Mouse (Mus musculus) hindbrain, embryonic 14.5 days (tissue): Measurements from ENCODE around the gene Haghl. TPM values are rescaled to one million over a fixed set of nuclear protein-coding genes. Genes with fewer than 3 reads are reported as not detected.

Experiments
- ATAC-seq: fragments of 200-750 bp; cut with Nextera tagmentation; 2 replicates; pipeline ENCODE4 v1.8.0; 2017; ENCODE audit warnings: moderate number of reproducible peaks, mild to moderate bottlenecking, moderate TSS enrichment, moderate library complexity; ENCODE audit not compliant: low FRiP score
- DNase-seq: peaks from one replicate; pipeline ENCODE4 v3.0.0-alpha.2; 2015; ENCODE audit warnings: low spot score
- H3K27ac ChIP-seq: fragments of 300-500 bp; sonication (generic); 2 replicates; pipeline ENCODE4 v1.5.1; 2014; ENCODE audit warnings: mild to moderate bottlenecking, moderate library complexity
- H3K27me3 ChIP-seq: fragments of 300-500 bp; sonication (generic); 2 replicates; pipeline ENCODE4 v1.6.1; 2014; ENCODE audit warnings: mild to moderate bottlenecking, low read length, mixed read lengths; ENCODE audit not compliant: control insufficient read depth, insufficient read depth
- H3K36me3 ChIP-seq: fragments of 300-500 bp; sonication (generic); replicated peaks from 2 replicates; pipeline ENCODE4 v1.6.1; 2014; ENCODE audit not compliant: control insufficient read depth, insufficient read depth
- H3K4me1 ChIP-seq: fragments of 300-500 bp; sonication (generic); replicated peaks from 2 replicates; pipeline ENCODE4 v1.6.1; 2014; ENCODE audit warnings: antibody characterized with exemption, low read length, mixed read lengths; ENCODE audit not compliant: control insufficient read depth, insufficient read depth
- H3K4me2 ChIP-seq: fragments of 300-500 bp; sonication (generic); replicated peaks from 2 replicates; pipeline ENCODE4 v1.6.1; 2014; ENCODE audit warnings: mild to moderate bottlenecking, moderate library complexity
- H3K4me3 ChIP-seq: fragments of 300-500 bp; sonication (generic); replicated peaks from 2 replicates; pipeline ENCODE4 v1.5.1; 2014; ENCODE audit warnings: mild to moderate bottlenecking, low read length
- H3K9ac ChIP-seq: fragments of 300-500 bp; sonication (generic); 2 replicates; pipeline ENCODE4 v1.6.1; 2014
- H3K9me3 ChIP-seq: fragments of 300-500 bp; sonication (generic); 2 replicates; pipeline ENCODE4 v1.6.1; 2016; ENCODE audit warnings: low read length; ENCODE audit not compliant: control insufficient read depth
- whole genome bisulfite sequencing: fragments of 180-500 bp; shearing (Covaris S2); extraction: QIAGEN DNeasy Blood & Tissue Kit; methylation state at CpG from one replicate; pipeline ENCODE4 v1.1.7; 2014; 5-methylcytosine and 5-hydroxymethylcytosine counted together
- polyA plus RNA-seq: library from polyadenylated mRNA; unstranded; fragments of >200 nt; fragmentation: Nextera tagmentation; extraction: Ambion mirVana; gene quantifications from 2 replicates; pipeline ENCODE4 v1.2.1, GENCODE M21; 2014

Haghl gene
- polyA plus RNA-seq, 1 experiment from 2014 or later: 138 TPM

- peaks cover 44% of the 10 kb centered on the region for H3K36me3 ChIP-seq
- peak; percentile 86 for DNase-seq
- peaks cover 11% of the 10 kb centered on the region; the same call in 1 of the 2 replicates for H3K27me3 ChIP-seq
- WGBS: under 1% methylated on average over 18 of the region's 18 CpGs
- peaks cover 32% of the 10 kb centered on the region for H3K4me1 ChIP-seq
- H3K27ac ChIP-seq: peak within 1 kb of the TSS; percentile 76
- peak within 1 kb of the TSS; percentile 82 for H3K9ac ChIP-seq
- peak; percentile 80 for ATAC-seq
- H3K9me3 ChIP-seq: no peaks in the 10 kb centered on the region
- peak within 1 kb of the TSS; percentile 99 for H3K4me2 ChIP-seq
- H3K4me3 ChIP-seq: peak within 1 kb of the TSS; percentile 68
Observed at GRCm38 (mm10) chr17:25823452-25823851, 38.0 kb upstream of the Haghl start, which contains the start of gene Wdr24. Wdr24 (plus strand) TSS chr17:25823627.

- 11% methylated on average over 46 of the region's 46 CpGs for WGBS
Observed at GRCm38 (mm10) chr17:25818851-25819780, 33.6 kb upstream of the Haghl start.

GRCm38 (mm10) chr17:25817662-25818061, 32.2 kb upstream of the Haghl start:
- DNase-seq: no peak
- H3K27ac ChIP-seq: no peak overlapping the region
- ATAC-seq: no peak
- peaks cover 9% of the 10 kb centered on the region for H3K4me1 ChIP-seq
- no peak overlapping the region for H3K4me3 ChIP-seq
- H3K9ac ChIP-seq: no peak overlapping the region
- H3K4me2 ChIP-seq: no peak overlapping the region
- 89% methylated on average over 11 of the region's 11 CpGs for WGBS
- peaks cover 22% of the 10 kb centered on the region; the same call in 1 of the 2 replicates for H3K27me3 ChIP-seq
- peaks cover 44% of the 10 kb centered on the region for H3K36me3 ChIP-seq
- H3K9me3 ChIP-seq: no peaks in the 10 kb centered on the region

More at GRCm38 (mm10) chr17:25818851-25819780, 33.6 kb upstream of the Haghl start:
- DNase-seq (no peak), ATAC-seq (no peak)
- Histone ChIP-seq H3K4me2 (no peak overlapping the region), H3K4me1 (peaks cover 4% of the 10 kb centered on the region), H3K4me3 (no peak overlapping the region), H3K9me3 (no peaks in the 10 kb centered on the region), H3K27me3 (peaks cover 22% of the 10 kb centered on the region; the same call in 1 of the 2 replicates), H3K36me3 (peaks cover 44% of the 10 kb centered on the region), H3K27ac (no peak overlapping the region), H3K9ac (no peak overlapping the region)

GRCm38 (mm10) chr17:25813471-25813870, 28.0 kb upstream of the Haghl start:
- Histone ChIP-seq H3K36me3 (peaks cover 25% of the 10 kb centered on the region), H3K9me3 (no peaks in the 10 kb centered on the region), H3K4me1 (peaks cover 25% of the 10 kb centered on the region), H3K9ac (peak overlapping the region; percentile 44), H3K27ac (no peak overlapping the region), H3K4me2 (peak overlapping the region; percentile 39), H3K27me3 (peaks cover 12% of the 10 kb centered on the region; the same call in 1 of the 2 replicates), H3K4me3 (0 out of 2 replicates have a peak overlapping the region, but pooled peaks have one; percentile 2)
- DNase-seq (peak; percentile 74), ATAC-seq (no peak)
- 3% methylated on average over 20 of the region's 20 CpGs for WGBS

- ATAC-seq: no peak
- Histone ChIP-seq H3K9ac (peak overlapping the region; percentile 99; the same call in 1 of the 2 replicates), H3K4me2 (peak overlapping the region; percentile 99), H3K27me3 (no peaks in the 10 kb centered on the region), H3K4me3 (peak overlapping the region; percentile 97; the same call in 1 of the 2 replicates), H3K4me1 (peaks cover 31% of the 10 kb centered on the region), H3K9me3 (no peaks in the 10 kb centered on the region), H3K27ac (no peak overlapping the region), H3K36me3 (no peaks in the 10 kb centered on the region)
- WGBS: 80% methylated on average over 4 of the region's 4 CpGs
- DNase-seq: no peak
Observed at GRCm38 (mm10) chr17:25810890-25811289, 25.4 kb upstream of the Haghl start.

- Histone ChIP-seq H3K9me3 (no peaks in the 10 kb centered on the region), H3K4me1 (peaks cover 31% of the 10 kb centered on the region), H3K27me3 (no peaks in the 10 kb centered on the region), H3K36me3 (no peaks in the 10 kb centered on the region), H3K9ac (peak overlapping the region; percentile 99), H3K27ac (peak overlapping the region; percentile 99), H3K4me3 (peak overlapping the region; percentile 97), H3K4me2 (peak overlapping the region; percentile 99)
- ATAC-seq (peak; percentile 41), DNase-seq (no peak)
- 3% methylated on average over 24 of the region's 25 CpGs for WGBS
Observed at GRCm38 (mm10) chr17:25809606-25810340, 24.3 kb upstream of the Haghl start.

- Histone ChIP-seq H3K9ac (peak within 1 kb of the TSS; percentile 99), H3K27me3 (no peaks in the 10 kb centered on the region), H3K27ac (peak within 1 kb of the TSS; percentile 99), H3K36me3 (no peaks in the 10 kb centered on the region), H3K4me2 (peak within 1 kb of the TSS; percentile 99), H3K9me3 (no peaks in the 10 kb centered on the region), H3K4me1 (peaks cover 33% of the 10 kb centered on the region), H3K4me3 (peak within 1 kb of the TSS; percentile 97)
- under 1% methylated on average over 58 of the region's 100 CpGs for WGBS
- DNase-seq: peak; percentile 92
- ATAC-seq: peak; percentile 88
Observed at GRCm38 (mm10) chr17:25808789-25809605, 23.5 kb upstream of the Haghl start, which contains the start of gene Fbxl16. Fbxl16 (plus strand) TSS chr17:25809085.

GRCm38 (mm10) chr17:25808028-25808427, 22.6 kb upstream of the Haghl start:
- H3K36me3 ChIP-seq: no peaks in the 10 kb centered on the region
- H3K27me3 ChIP-seq: no peaks in the 10 kb centered on the region
- peak overlapping the region; percentile 99 for H3K9ac ChIP-seq
- peak overlapping the region; percentile 99 for H3K4me2 ChIP-seq
- peak overlapping the region; percentile 99 for H3K27ac ChIP-seq
- H3K4me3 ChIP-seq: peak overlapping the region; percentile 97
- peaks cover 36% of the 10 kb centered on the region for H3K4me1 ChIP-seq
- WGBS: 24% methylated on average over 5 of the region's 5 CpGs
- no peak for ATAC-seq
- H3K9me3 ChIP-seq: no peaks in the 10 kb centered on the region
- DNase-seq: no peak
